Mouse (Mus musculus) layer of hippocampus, adult 9-10 months (tissue): ENCODE measurements around the gene Zfyve27.
A peak's percentile ranks its signal among the peaks of the same experiment; 100 is the strongest.

Experiments used
- DNase-seq: peaks from one replicate; pipeline ENCODE4 v3.0.0; 2022; ENCODE audit warnings: low spot score

The Zfyve27 gene

GRCm38 (mm10) chr19:42163764-42164163, at the start of gene Zfyve27:
Gene Zfyve27, plus strand, starts transcription at chr19:42163951.
- DNase-seq: no peak

- no peak for DNase-seq
Measured at GRCm38 (mm10) chr19:42115783-42116335, 47.9 kb upstream of the Zfyve27 start.

GRCm38 (mm10) chr19:42118142-42118541, 45.6 kb upstream of the Zfyve27 start:
- DNase-seq: no peak

- DNase-seq: no peak
Measured at GRCm38 (mm10) chr19:42118596-42118995, 45.2 kb upstream of the Zfyve27 start.

GRCm38 (mm10) chr19:42120451-42120850, 43.3 kb upstream of the Zfyve27 start:
- DNase-seq: no peak

GRCm38 (mm10) chr19:42124684-42125083, 39.1 kb upstream of the Zfyve27 start:
- DNase-seq: no peak

GRCm38 (mm10) chr19:42125501-42126218, 38.1 kb upstream of the Zfyve27 start:
- no peak for DNase-seq

GRCm38 (mm10) chr19:42126219-42126605, 37.5 kb upstream of the Zfyve27 start:
- DNase-seq: no peak

- no peak for DNase-seq
Measured at GRCm38 (mm10) chr19:42127024-42127423, 36.7 kb upstream of the Zfyve27 start.

- no peak for DNase-seq
Measured at GRCm38 (mm10) chr19:42128052-42128740, 35.6 kb upstream of the Zfyve27 start.

- peak; percentile 93 for DNase-seq
Measured at GRCm38 (mm10) chr19:42128787-42129508, 34.8 kb upstream of the Zfyve27 start, which contains the start of gene Avpi1. Gene Avpi1, minus strand, starts transcription at chr19:42129059.

- DNase-seq: no peak
Measured at GRCm38 (mm10) chr19:42129509-42130293, 34.0 kb upstream of the Zfyve27 start.

- no peak for DNase-seq
Measured at GRCm38 (mm10) chr19:42130294-42130606, 33.5 kb upstream of the Zfyve27 start.

- DNase-seq: no peak
Measured at GRCm38 (mm10) chr19:42131101-42131500, 32.6 kb upstream of the Zfyve27 start.

- no peak for DNase-seq
Measured at GRCm38 (mm10) chr19:42135070-42135469, 28.7 kb upstream of the Zfyve27 start.

GRCm38 (mm10) chr19:42136126-42136525, 27.6 kb upstream of the Zfyve27 start:
- DNase-seq: no peak

GRCm38 (mm10) chr19:42137167-42137672, 26.5 kb upstream of the Zfyve27 start:
- DNase-seq: no peak

GRCm38 (mm10) chr19:42138517-42139285, 25.1 kb upstream of the Zfyve27 start:
- DNase-seq: no peak

GRCm38 (mm10) chr19:42139724-42140517, 23.8 kb upstream of the Zfyve27 start:
- no peak for DNase-seq

GRCm38 (mm10) chr19:42141998-42142397, 21.8 kb upstream of the Zfyve27 start:
- no peak for DNase-seq
